Mouse (Mus musculus) neural tube, embryonic 14.5 days (tissue): ENCODE measurements around the gene Wdr43. TPM values are rescaled to one million over a fixed set of nuclear protein-coding genes. Genes with fewer than 3 reads are reported as not detected.
A peak's percentile ranks its signal among the peaks of the same experiment; 100 is the strongest.

Experiments
- ATAC-seq: fragments of 200-750 bp; cut with Nextera tagmentation; 2 replicates; pipeline ENCODE4 v1.8.0; 2017; ENCODE audit warnings: low read depth, mild to moderate bottlenecking, moderate TSS enrichment, moderate library complexity
- H3K27ac ChIP-seq: fragments of 300-500 bp; sonication (generic); 2 replicates; pipeline ENCODE4 v1.5.1; 2014; ENCODE audit warnings: low read depth, mild to moderate bottlenecking, control low read depth, low read length, moderate library complexity, mixed read lengths
- H3K27me3 ChIP-seq: fragments of 300-500 bp; sonication (generic); 2 replicates; pipeline ENCODE4 v1.6.1; 2014; ENCODE audit warnings: low read length; ENCODE audit not compliant: control insufficient read depth, insufficient read depth
- H3K36me3 ChIP-seq: fragments of 300-500 bp; sonication (generic); 2 replicates; pipeline ENCODE4 v1.6.1; 2014; ENCODE audit warnings: low read length, mixed read lengths; ENCODE audit not compliant: control insufficient read depth, insufficient read depth
- H3K4me1 ChIP-seq: fragments of 300-500 bp; sonication (generic); 2 replicates; pipeline ENCODE4 v1.6.1; 2014; ENCODE audit warnings: low read length; ENCODE audit not compliant: control insufficient read depth, insufficient read depth
- H3K4me2 ChIP-seq: fragments of 300-500 bp; sonication (generic); 2 replicates; pipeline ENCODE4 v1.6.1; 2014; ENCODE audit warnings: mild to moderate bottlenecking, low read depth, low read length, control low read depth
- H3K4me3 ChIP-seq: fragments of 300-500 bp; sonication (generic); 2 replicates; pipeline ENCODE4 v1.5.1; 2014; ENCODE audit warnings: low read depth, low read length, control low read depth, mixed read lengths
- H3K9ac ChIP-seq: fragments of 300-500 bp; sonication (generic); replicated peaks from 2 replicates; pipeline ENCODE4 v1.6.1; 2014; ENCODE audit warnings: low read depth, mild to moderate bottlenecking, control low read depth, low read length, mixed read lengths
- H3K9me3 ChIP-seq: fragments of 300-500 bp; sonication (generic); 2 replicates; pipeline ENCODE4 v1.6.1; 2016; ENCODE audit warnings: low read length; ENCODE audit not compliant: control insufficient read depth
- WGBS: fragments of 180-500 bp; shearing (Covaris S2); extraction: QIAGEN DNeasy Blood & Tissue Kit; methylation state at CpG from one replicate; pipeline ENCODE4 v1.1.7; 2014; 5-methylcytosine and 5-hydroxymethylcytosine counted together
- polyA plus RNA-seq: library from polyadenylated mRNA; unstranded; fragments of >200 nt; fragmentation: Nextera tagmentation; extraction: Ambion mirVana; gene quantifications from 2 replicates; pipeline ENCODE4 v1.2.1, GENCODE M21; 2014

The Wdr43 gene
- polyA plus RNA-seq, 1 experiment from 2014 or later = 50.9 TPM

DNA sequence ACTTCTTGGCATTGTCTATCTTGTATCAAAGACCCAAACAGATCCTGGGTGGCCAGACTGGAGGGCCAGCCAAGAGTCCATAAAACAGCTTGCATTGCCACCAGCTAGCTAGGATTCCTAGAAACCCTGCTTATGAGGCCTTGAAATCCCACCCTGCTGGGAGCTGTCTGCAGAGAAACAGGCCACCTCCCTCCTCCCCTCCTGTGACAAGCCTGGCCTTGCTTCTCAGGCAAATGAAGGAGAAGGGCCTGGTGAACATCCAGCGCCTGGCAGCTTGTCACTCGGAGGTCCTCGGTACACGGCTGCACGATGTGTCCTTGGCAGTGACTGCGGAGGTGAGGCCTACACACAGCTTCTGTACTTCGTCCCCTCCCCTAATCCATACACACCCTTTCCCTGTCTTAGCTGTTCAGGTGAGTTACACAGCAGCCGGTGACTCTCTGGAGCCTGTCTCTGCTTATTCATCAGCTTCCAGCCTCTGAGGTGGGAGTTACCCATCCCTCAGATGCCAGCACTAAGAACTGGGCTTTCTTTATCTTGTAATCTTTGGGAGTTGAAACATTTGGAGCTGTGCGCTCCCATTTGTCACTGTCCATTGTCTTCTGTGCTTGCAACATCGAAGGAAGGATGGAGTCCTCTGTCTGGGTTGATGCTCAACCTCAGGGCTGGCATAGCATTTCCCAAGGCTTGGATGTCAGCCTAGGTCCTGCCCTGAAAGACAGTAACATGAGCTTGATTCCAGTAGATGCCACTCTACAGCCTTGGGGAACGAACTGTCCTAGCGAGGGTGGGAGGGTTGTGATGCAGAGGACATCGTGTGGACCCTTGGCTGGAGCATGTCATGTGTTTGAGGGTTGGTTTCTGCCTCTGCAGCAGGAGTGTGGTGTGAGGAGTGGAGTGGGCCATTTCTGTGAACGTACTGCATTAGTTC lies 90.1 kb downstream of the Wdr43 start:
- H3K9ac ChIP-seq = no peak overlapping the region
- H3K36me3 ChIP-seq = no peaks in the 10 kb centered on the region
- H3K4me2 ChIP-seq = no peak overlapping the region
- no peak for ATAC-seq
- WGBS = 86% methylated on average over 14 of the region's 14 CpGs
- H3K4me3 ChIP-seq = no peak overlapping the region
- no peak overlapping the region for H3K27ac ChIP-seq
- H3K27me3 ChIP-seq = no peaks in the 10 kb centered on the region
- no peaks in the 10 kb centered on the region for H3K9me3 ChIP-seq
- no peaks in the 10 kb centered on the region for H3K4me1 ChIP-seq

DNA sequence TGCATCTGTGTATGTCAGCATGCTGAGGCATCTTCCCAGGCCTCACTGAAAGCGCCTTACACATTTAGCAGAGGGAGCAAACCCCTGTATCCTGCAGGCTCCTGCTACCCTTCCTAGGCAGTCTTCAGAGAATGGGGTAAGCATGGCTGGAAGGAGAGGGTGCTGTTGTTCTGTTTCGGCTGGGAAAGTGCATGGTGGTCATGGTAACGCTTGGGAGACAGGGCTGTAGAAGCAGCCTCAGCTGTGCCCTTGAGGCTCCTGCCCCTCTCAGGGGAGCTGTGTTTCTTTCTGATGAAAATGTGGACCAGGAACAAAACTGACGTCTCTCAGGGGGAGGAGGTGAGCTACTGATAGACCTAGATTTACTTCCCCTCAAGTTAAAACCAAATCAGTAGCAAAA lies 92.0 kb downstream of the Wdr43 start:
- WGBS = 44% methylated on average over 4 of the region's 4 CpGs
- Histone ChIP-seq H3K9me3 (no peaks in the 10 kb centered on the region), H3K27me3 (no peaks in the 10 kb centered on the region), H3K27ac (no peak overlapping the region), H3K4me3 (no peak overlapping the region), H3K9ac (no peak overlapping the region), H3K4me2 (no peak overlapping the region), H3K4me1 (no peaks in the 10 kb centered on the region), H3K36me3 (no peaks in the 10 kb centered on the region)
- peak; percentile 51; the same call in 1 of the 2 replicates for ATAC-seq

Other genes starting within 250 kb of the Wdr43 start
- 2.2 and 2.5 TPM in 2 replicates for gene Gm4707, start 156.0 kb upstream of the Wdr43 start, polyA plus RNA-seq
- gene Smchd1, start 140.6 kb upstream of the Wdr43 start, polyA plus RNA-seq = 63.8 and 70.4 TPM in 2 replicates
- 3.1 and 4.2 TPM in 2 replicates for gene Ndc80, start 89.0 kb upstream of the Wdr43 start, polyA plus RNA-seq
- 1.6 and 2.5 TPM in 2 replicates for gene Spdya, start 63.8 kb upstream of the Wdr43 start, polyA plus RNA-seq
- gene Togaram2, start 57.4 kb downstream of the Wdr43 start, polyA plus RNA-seq = 0.36 and 1.2 TPM in 2 replicates
- not detected in 2 replicates for gene Pcare, start 137.0 kb downstream of the Wdr43 start, polyA plus RNA-seq
- gene Clip4, start 152.6 kb downstream of the Wdr43 start, polyA plus RNA-seq = 20.9 and 22.5 TPM in 2 replicates